Mouse (Mus musculus) spleen, adult 2 months (tissue): ENCODE results near the gene Zfp423.

Source experiments
- CTCF ChIP-seq: fragments of 200-500 bp; IDR thresholded peaks from 2 replicates; pipeline ENCODE4 v1.5.1; 2011; ENCODE audit warnings: mild to moderate bottlenecking, inconsistent platforms; ENCODE audit not compliant: insufficient read depth, insufficient read length, insufficient replicate concordance; ENCODE audit errors: extremely low read depth
- POLR2A ChIP-seq: fragments of 200-500 bp; IDR thresholded peaks from 2 replicates; pipeline ENCODE4 v1.6.1; 2011; ENCODE audit warnings: low read depth, low read length, inconsistent platforms

- TF ChIP-seq CTCF (no peak), POLR2A (no peak)
These were observed 213.3 kb downstream of the Zfp423 start for GRCm38 (mm10) chr8:87746072-87746471.
